Mouse (Mus musculus) ES-Bruce4 (cell line): Measurements from ENCODE around the gene Wfs1. TPM values are rescaled to one million over a fixed set of nuclear protein-coding genes. Genes with fewer than 3 reads are reported as not detected.

Experiments used
- H3K27ac ChIP-seq: 2 replicates; pipeline ENCODE4 v1.5.1; 2012; ENCODE audit warnings: low read length, inconsistent platforms; ENCODE audit not compliant: insufficient read depth
- H3K27me3 ChIP-seq: 2 replicates; pipeline ENCODE4 v1.6.1; 2012; ENCODE audit warnings: mild to moderate bottlenecking, low read length, inconsistent platforms; ENCODE audit not compliant: control insufficient read depth, poor library complexity, insufficient read depth, severe bottlenecking
- H3K36me3 ChIP-seq: 2 replicates; pipeline ENCODE4 v1.6.1; 2012; ENCODE audit warnings: inconsistent platforms, mild to moderate bottlenecking, low read length, moderate library complexity; ENCODE audit not compliant: control insufficient read depth, poor library complexity, insufficient read depth, severe bottlenecking
- H3K4me1 ChIP-seq: one replicate; pipeline ENCODE4 v1.8.1; 2011; ENCODE audit warnings: low read length; ENCODE audit not compliant: control insufficient read depth, insufficient read depth
- H3K4me3 ChIP-seq: 2 replicates; pipeline ENCODE4 v1.5.1; 2011; ENCODE audit warnings: low read depth, mild to moderate bottlenecking, low read length
- H3K9ac ChIP-seq: 2 replicates; pipeline ENCODE4 v1.6.1; 2012; ENCODE audit warnings: low read depth, mild to moderate bottlenecking, inconsistent platforms; ENCODE audit not compliant: poor library complexity, severe bottlenecking
- H3K9me3 ChIP-seq: replicated peaks from 2 replicates; pipeline ENCODE4 v1.6.1; 2012; ENCODE audit warnings: mild to moderate bottlenecking, low read length, inconsistent platforms; ENCODE audit not compliant: control insufficient read depth, poor library complexity, insufficient read depth, severe bottlenecking
- CTCF ChIP-seq: IDR thresholded peaks from one replicate; pipeline ENCODE4 v1.8.1; 2011; ENCODE audit warnings: low read depth, low read length
- EP300 ChIP-seq: IDR thresholded peaks from 2 replicates; pipeline ENCODE4 v1.6.1; 2011; ENCODE audit warnings: low read depth, low read length; ENCODE audit not compliant: insufficient read depth
- POLR2A ChIP-seq: IDR thresholded peaks from one replicate; pipeline ENCODE4 v1.8.1; 2011; ENCODE audit warnings: low read length; ENCODE audit not compliant: insufficient read depth
- polyA plus RNA-seq: library from polyadenylated mRNA; stranded (reverse); fragments of >200 nt; gene quantifications from 2 replicates; pipeline ENCODE4 v1.2.4, GENCODE M21; 2011; ENCODE audit warnings: low read depth; ENCODE audit not compliant: missing spikeins, insufficient read depth, insufficient read length

Wfs1 gene
- polyA plus RNA-seq, 1 experiment: 10.1 TPM

- Histone ChIP-seq H3K27ac (no peak overlapping the region), H3K27me3 (no peaks in the 10 kb centered on the region), H3K4me1 (no peaks in the 10 kb centered on the region), H3K4me3 (no peak overlapping the region), H3K36me3 (no peaks in the 10 kb centered on the region), H3K9ac (no peak overlapping the region), H3K9me3 (no peaks in the 10 kb centered on the region)
- TF ChIP-seq POLR2A (no peak), EP300 (no peak), CTCF (no peak)
Observed at GRCm38 (mm10) chr5:36977809-36978208, 11.2 kb downstream of the Wfs1 start.

- no peak overlapping the region for H3K9ac ChIP-seq
- no peak for TF ChIP-seq CTCF
- no peak for TF ChIP-seq POLR2A
- no peak for TF ChIP-seq EP300
- H3K4me3 ChIP-seq: no peak overlapping the region
- no peaks in the 10 kb centered on the region for H3K9me3 ChIP-seq
- H3K4me1 ChIP-seq: no peaks in the 10 kb centered on the region
- H3K27ac ChIP-seq: no peak overlapping the region
- no peaks in the 10 kb centered on the region for H3K36me3 ChIP-seq
- H3K27me3 ChIP-seq: no peaks in the 10 kb centered on the region
Observed at GRCm38 (mm10) chr5:36975336-36975735, 13.7 kb downstream of the Wfs1 start.

DNA sequence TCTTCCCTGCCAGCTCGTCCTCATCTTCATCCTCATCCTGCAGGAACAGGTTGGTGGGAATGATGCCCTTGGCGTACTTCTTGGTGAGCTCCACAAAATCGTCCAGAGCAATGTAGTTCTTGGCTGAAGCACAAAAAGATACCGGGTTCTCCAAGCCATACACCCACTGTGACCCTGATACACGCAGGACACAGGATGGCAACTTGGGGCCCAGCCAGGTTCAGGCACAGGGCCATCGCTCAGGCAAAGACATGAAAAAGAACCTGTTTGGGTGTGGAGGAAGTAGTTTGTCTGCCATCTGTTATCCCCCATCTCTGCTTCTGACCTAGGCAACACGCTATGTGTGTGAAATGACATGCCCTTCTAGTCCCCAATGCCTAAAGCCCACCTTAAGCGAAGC, 17.4 kb downstream of the Wfs1 start:
- H3K27me3 ChIP-seq: no peaks in the 10 kb centered on the region
- TF ChIP-seq EP300: no peak
- TF ChIP-seq POLR2A: no peak
- no peak for TF ChIP-seq CTCF
- no peaks in the 10 kb centered on the region for H3K36me3 ChIP-seq
- H3K4me1 ChIP-seq: no peaks in the 10 kb centered on the region
- no peak overlapping the region for H3K4me3 ChIP-seq
- H3K27ac ChIP-seq: no peak overlapping the region
- no peak overlapping the region for H3K9ac ChIP-seq
- H3K9me3 ChIP-seq: no peaks in the 10 kb centered on the region

DNA sequence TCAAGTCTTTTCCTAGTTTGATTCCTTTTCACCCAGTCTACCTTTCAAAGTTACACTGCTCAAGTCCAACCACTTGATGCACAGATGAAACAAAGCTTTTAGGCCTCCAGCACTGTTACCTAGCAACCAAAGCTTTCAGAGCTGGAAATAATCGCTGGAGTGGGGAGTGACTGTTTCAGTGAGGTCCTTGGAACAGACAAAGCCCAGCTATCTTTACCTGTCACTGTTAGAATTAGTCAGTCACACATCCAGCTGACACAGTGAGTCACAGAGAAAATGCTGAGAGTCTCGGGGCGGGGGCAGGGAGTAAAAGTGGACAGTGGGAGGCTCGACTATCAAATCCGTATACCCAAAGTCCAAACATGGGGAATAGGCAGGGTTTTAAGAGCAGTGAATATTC, 28.5 kb downstream of the Wfs1 start:
- Histone ChIP-seq H3K9ac (no peak overlapping the region), H3K9me3 (no peaks in the 10 kb centered on the region), H3K27ac (no peak overlapping the region), H3K27me3 (no peaks in the 10 kb centered on the region), H3K4me1 (no peaks in the 10 kb centered on the region), H3K4me3 (no peak overlapping the region), H3K36me3 (no peaks in the 10 kb centered on the region)
- TF ChIP-seq EP300: no peak
- TF ChIP-seq POLR2A: no peak
- no peak for TF ChIP-seq CTCF

GRCm38 (mm10) chr5:36958837-36959236, 30.2 kb downstream of the Wfs1 start:
- Histone ChIP-seq H3K4me3 (no peak overlapping the region), H3K27ac (no peak overlapping the region), H3K9me3 (no peaks in the 10 kb centered on the region), H3K4me1 (no peaks in the 10 kb centered on the region), H3K27me3 (no peaks in the 10 kb centered on the region), H3K36me3 (no peaks in the 10 kb centered on the region), H3K9ac (no peak overlapping the region)
- TF ChIP-seq POLR2A (no peak), EP300 (no peak), CTCF (peak; percentile 79)

DNA sequence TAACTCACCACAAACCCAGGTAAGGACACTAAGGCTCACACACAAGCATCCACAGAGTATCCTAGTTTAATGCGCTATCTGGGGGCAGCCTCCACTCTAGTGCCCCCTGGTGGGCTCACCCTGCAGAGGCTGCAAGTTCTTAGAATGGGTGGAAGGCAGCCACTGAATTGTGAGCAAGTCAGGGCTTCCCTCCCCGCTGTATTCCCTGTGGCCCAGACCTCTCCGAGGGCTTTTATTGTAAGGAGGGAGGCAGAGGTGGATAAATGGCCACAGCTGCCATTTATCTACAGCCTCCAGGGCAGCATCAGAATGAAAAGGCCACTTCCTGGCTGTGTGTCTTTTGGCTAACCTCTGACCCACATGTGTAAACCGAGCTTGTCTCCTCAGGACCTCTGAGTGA, 33.6 kb downstream of the Wfs1 start:
- H3K27ac ChIP-seq: no peak overlapping the region
- H3K4me1 ChIP-seq: no peaks in the 10 kb centered on the region
- H3K9ac ChIP-seq: no peak overlapping the region
- no peaks in the 10 kb centered on the region for H3K36me3 ChIP-seq
- TF ChIP-seq EP300: no peak
- no peak for TF ChIP-seq POLR2A
- peak; percentile 84 for TF ChIP-seq CTCF
- no peak overlapping the region for H3K4me3 ChIP-seq
- no peaks in the 10 kb centered on the region for H3K9me3 ChIP-seq
- no peaks in the 10 kb centered on the region for H3K27me3 ChIP-seq
